Mouse (Mus musculus): ENCODE data around the gene Bcr. TPM values are rescaled to one million over a fixed set of nuclear protein-coding genes. Genes with fewer than 3 reads are reported as not detected.

The Bcr gene
- total RNA-seq, 1 experiment from 2014 or later = 7.1 TPM

DNA sequence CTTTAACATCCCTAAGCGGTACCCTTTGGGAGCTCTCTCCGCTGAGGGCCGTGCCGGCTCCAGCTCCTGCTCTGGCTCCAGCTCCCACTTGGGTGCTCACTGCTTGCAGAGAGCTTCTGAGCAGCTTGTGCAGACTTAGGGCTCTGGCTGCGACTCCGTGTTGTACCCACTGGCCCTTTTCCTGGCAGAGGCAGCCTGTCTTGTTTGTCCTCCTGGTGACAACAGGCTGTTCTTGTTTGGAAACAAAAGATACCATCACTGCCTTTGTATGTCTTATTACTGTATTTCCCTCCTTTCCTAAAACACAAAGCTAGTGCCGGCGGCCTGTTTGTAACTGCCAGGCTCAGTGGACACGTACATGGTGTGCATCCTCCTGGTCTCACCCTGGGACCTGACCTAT is 53.2 kb downstream of the Bcr start:
- ATAC-seq (replicated peaks; ENCODE audit: insufficient number of reproducible peaks, low FRiP score, low TSS enrichment, poor library complexity, severe bottlenecking) = no peak

DNA sequence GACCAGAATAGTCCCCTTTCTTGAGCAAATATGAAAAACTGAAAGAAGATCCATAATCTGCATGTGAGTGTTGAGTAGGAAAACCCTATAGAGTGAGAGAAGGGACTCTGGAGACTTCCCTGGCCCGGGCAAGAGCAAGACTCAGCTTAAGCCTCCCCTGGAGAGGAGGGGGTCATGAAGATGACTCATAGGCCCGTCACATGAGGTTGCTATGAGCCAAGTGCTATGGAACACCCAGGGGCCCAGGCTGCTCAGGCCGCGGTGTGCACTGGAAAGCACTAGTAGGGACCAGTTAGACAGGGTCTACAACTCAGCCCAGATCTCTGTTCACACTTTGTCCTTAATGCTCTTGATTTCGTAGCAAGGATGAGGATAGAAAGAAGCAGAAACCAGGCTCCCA is 54.8 kb downstream of the Bcr start:
- ATAC-seq (replicated peaks; ENCODE audit: insufficient number of reproducible peaks, low FRiP score, low TSS enrichment, poor library complexity, severe bottlenecking) = no peak

DNA sequence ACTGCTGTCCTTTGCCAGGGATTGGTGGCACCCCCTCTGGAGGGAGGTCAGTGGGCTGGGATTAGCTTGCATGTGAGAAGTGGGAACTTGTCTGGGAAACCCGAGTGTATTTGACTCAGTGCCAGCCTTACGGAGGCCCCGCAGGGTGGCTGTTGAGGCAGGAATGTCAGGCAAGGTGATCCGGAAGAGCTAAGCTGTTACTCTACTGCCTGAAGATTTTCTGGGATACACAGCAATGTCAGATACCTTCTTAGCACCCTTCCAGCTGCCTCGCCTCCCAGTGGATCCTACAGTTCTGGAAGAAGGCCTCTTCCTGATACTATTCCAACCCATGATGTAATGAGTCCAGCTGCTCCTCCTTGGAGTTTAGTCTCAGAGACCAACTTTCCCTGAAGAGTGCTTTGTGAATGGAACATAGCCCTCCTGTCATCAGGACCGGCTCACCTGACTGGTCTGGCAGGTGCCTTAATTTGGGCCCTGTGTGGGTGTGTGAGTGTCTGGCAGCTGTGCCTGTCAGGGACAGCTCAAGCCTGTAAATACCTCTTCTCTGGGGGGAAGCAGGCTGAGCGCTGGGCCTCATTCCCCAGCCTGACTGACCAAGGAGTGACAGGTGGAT is 56.6 kb downstream of the Bcr start:
- ATAC-seq (replicated peaks; ENCODE audit: insufficient number of reproducible peaks, low FRiP score, low TSS enrichment, poor library complexity, severe bottlenecking) = no peak

DNA sequence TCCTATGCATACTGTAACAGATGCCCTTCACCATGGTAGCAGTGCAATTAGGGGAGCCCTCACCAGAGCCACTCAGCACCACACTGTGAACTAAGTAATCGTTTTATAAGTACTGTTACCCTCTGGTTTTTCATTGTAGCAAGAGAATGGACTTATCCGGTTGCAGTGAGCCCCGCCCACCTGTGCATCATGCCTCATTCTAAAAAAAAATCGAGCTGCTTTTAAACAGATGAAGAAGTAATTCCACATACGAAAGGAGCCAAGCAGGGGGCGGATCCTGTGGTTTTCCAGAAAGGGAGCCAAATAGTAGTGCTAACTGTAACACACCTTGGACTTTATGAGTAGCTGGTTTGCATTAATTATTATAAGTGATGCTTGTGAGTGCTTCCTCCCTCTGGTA is 58.1 kb downstream of the Bcr start:
- ATAC-seq (replicated peaks; ENCODE audit: insufficient number of reproducible peaks, low FRiP score, low TSS enrichment, poor library complexity, severe bottlenecking) = no peak

DNA sequence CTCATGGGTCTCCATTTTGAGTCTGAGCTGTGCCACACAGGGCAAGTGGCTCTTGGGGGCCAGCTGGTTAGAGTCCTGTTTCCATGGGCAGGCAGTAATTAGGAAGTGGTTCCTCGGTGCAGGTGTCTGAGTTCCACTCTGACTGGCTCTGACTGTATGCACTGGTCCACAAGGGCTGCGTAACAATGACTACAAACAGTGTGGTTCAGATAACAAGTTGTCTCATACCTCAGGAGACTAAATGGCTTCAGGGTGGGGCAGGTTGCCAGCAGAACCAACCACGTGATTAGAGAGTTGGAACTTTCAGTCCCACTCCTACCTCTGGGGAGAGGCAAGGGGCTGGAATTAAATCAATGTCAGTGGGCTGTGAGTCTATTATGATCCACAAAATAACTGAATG is 59.0 kb downstream of the Bcr start:
- ATAC-seq (replicated peaks; ENCODE audit: insufficient number of reproducible peaks, low FRiP score, low TSS enrichment, poor library complexity, severe bottlenecking) = no peak

DNA sequence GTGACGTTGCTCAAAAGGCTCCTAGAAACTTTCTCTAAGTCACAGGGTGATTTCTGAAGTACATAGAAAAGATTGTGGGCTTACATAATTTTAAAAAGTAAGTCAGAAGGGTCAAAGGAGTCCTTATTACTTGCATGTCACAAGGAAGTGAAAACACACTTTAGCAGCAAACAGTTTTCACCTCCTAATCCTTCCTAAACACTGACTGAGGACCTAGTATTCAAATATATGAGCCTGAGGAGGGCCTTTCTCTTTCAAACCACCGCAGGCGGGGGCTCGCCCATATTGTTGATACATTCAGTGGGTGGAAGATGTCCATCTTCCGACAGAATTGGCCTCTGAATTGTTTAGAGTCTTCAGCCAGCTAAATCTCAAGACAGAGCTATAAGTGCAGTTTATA is 59.8 kb downstream of the Bcr start:
- ATAC-seq (replicated peaks; ENCODE audit: insufficient number of reproducible peaks, low FRiP score, low TSS enrichment, poor library complexity, severe bottlenecking) = no peak

DNA sequence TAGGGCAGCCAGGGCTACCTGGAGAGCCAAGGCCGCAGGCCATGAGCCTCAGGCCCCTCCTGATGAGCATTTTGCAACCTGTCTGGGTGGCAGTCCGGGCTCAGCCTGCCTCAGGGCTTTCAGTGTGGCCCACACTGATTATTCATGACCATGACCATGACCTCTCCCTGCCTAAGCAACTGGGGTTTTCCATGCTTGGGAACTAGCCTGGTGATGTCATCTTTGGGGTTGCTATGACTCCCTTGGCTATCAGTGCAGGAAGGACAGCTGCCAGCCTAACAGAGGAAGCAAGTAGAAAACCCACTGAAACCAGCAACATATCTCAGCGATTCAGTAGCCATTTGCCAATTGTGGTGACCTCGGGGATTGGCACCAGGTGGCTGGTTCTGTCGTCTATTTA is 60.6 kb downstream of the Bcr start:
- peak; percentile 33; the same call in 1 of the 2 replicates for ATAC-seq (replicated peaks; ENCODE audit: insufficient number of reproducible peaks, low FRiP score, low TSS enrichment, poor library complexity, severe bottlenecking)

DNA sequence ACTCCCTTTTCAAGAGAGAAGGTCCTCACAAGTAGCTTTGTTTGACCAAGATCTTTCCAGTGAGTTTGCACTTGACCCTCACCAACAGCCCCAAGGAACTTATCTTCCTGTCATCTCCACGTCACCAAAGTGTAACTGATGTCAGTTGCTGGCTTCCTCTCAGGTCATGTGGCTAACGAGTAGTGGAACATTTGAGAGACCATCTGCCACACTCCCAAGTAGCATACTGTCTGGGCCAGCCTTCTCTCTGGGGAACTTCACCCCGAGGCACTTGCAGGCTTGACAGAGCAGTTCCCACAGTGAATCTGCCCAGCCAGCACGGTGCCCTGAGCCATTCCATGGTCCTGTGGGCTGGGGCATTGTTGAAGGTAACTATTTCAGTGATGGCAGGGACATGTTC is 65.2 kb downstream of the Bcr start:
- ATAC-seq (replicated peaks; ENCODE audit: insufficient number of reproducible peaks, low FRiP score, low TSS enrichment, poor library complexity, severe bottlenecking) = no peak

DNA sequence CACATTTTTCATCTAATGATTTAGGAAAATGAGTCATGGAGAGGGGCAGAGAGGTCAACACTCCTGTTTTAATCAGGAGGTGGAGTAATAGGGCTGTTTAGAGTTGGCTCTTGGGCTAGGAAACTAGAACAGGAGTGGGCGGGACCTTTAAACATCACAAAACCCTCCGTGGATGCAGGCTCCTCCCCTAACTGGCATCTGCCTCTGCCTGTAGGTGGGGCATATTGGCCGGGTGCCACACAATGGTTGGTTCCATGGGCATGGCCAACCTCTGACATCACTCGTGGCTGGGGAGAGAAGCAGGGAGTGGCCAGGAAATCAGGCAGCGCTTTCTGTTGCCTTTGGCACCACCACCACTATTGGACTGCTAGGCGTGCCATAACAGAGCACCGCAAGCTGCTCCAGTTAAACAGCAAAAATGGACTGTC is 68.9 kb downstream of the Bcr start:
- ATAC-seq (replicated peaks; ENCODE audit: insufficient number of reproducible peaks, low FRiP score, low TSS enrichment, poor library complexity, severe bottlenecking) = no peak

DNA sequence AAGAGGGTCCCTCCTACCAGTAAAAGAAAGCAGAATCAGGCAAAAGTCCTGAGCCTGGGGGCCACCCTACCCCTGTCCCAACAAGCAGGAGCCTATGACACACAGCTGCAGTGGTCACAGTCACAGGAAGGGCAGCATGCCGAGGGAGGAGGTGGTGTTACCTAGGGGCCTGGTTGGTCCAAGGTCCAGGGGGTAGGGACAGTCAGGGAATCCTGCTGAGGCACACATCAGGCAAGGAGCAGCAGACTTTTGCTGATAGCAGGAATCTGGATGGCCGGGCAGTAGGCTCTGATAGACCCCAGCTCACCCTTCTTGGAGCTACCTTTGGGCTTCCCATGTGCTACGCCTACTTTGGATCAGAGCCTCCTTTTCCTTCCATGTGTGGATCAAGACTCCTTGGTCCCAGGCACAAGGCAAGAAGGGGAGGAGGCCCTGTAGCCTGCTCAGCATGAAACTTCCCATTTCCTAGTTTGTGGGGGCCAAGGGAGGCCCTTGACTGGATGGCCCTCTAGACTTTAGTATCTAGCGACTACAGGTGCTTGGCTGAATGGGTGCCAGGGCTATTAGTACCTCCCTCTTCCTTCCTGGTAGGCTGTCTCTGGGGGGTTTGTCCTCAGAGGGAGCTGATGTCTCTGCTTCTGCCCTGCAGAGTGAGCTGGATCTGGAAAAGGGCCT is 70.1 kb downstream of the Bcr start:
- no peak for ATAC-seq (replicated peaks; ENCODE audit: insufficient number of reproducible peaks, low FRiP score, low TSS enrichment, poor library complexity, severe bottlenecking)

DNA sequence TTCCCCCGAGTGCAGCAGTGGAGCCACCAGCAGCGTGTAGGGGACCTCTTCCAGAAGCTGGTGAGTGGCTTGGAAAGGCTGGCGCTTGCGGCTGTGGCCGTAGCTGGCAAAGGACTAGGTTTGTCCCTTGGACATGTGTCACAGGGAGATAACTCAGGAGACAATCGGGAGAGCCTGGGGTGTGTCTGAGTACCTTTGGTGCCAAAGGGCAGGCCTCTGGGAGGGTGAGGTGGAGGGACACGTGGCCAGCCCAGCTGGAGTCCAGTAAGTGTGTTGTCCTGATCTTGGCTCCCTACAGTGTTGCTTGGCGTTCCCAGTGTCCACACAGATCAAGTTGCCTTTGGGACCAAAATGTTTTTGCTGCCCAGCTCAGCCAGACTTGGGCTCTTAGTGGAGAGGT is 71.2 kb downstream of the Bcr start:
- no peak for ATAC-seq (replicated peaks; ENCODE audit: insufficient number of reproducible peaks, low FRiP score, low TSS enrichment, poor library complexity, severe bottlenecking)

DNA sequence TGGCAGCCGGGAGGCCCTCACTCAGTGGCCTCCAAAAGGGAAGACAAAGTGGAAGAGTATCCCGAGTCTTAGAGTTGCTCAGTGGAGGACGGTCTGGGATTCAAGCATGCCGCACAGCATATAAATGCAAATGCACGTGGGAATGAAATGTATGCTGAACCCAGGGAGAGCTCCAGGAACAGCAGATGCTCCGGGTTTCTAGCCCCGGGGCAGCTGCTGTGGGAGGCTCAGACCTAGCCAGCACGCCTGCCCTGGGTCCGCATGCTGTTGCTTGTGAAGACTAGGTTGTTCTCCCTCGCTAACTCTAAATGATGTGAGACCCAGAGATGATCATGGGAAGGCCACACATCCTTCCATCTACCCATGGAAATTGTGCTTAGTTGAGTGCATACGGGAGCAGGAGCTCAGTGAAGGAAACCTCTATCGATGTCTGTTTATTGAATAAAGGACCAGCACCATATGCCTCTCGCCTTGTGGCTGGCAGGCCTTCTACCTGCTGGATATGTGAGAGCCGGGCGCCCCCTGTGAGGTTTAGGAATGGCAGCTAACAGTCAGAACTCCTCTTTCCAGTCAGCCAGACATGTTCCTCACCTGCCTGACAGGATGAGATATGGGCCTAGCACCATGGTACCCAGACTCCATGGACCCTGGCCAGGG is 74.6 kb downstream of the Bcr start:
- ATAC-seq (replicated peaks; ENCODE audit: insufficient number of reproducible peaks, low FRiP score, low TSS enrichment, poor library complexity, severe bottlenecking) = no peak

DNA sequence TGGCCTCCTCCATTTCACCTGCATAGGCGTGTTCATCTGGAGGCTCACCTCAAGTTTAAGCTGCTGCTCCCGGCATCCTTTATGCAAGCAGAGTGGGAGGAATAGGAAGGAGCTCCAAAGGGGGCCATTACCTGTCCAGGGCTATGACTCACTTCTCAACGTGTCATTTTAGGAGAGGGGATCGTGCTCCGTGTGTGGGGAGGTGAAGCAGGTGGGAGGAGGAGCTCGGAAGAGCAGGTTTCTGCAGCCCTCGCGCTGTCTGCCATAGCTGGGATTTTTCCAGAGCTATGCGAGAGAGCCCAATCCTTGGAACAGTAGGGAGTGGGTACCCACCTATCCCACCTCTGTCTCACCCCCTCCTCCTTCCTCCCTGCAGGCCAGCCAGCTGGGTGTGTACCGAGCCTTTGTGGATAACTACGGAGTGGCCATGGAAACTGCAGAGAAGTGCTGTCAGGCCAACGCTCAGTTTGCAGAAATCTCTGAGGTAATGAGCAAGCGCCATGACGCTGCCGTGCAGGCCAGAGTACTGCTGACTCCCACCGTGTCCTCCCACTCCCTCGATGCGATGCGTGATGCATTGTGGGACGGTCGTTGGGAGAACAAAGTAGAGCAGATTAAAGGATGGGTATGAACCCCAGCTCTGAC is 75.2 kb downstream of the Bcr start:
- no peak for ATAC-seq (replicated peaks; ENCODE audit: insufficient number of reproducible peaks, low FRiP score, low TSS enrichment, poor library complexity, severe bottlenecking)

DNA sequence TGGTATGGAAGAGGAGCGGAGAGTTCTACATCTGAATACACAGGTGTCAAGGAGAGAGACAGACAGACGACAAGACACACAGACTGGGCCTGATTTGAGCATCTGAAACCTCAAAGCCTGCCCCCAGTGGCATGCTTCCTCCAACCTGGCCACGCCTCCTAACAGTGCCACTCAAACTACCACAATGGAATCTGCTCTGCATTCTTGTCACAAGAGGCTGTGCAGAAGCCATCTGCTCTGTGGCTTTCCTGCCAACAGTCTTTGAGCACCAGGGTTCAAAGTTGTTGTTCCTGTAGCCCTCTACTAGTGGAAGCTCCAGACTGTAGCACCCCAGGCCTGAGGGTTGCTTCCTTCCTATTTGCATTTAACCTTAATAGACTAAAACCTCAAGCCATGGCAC is 76.8 kb downstream of the Bcr start:
- ATAC-seq (replicated peaks; ENCODE audit: insufficient number of reproducible peaks, low FRiP score, low TSS enrichment, poor library complexity, severe bottlenecking) = no peak

DNA sequence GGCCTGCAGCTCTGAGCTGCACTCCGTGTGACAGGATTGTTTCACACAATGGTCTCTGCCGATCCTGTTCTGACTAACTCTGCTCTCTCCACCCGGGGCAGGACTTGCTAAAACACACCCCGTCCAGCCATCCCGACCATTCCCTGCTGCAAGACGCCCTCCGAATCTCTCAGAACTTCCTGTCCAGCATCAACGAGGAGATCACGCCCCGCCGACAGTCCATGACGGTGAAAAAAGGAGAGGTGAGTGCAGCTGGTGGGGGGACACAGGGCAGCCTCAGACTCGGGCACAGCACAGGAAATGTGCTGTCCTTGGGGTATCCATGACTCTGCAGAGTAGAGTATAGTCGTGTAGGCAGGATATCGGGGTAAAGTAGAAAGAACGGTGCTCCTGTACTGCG is 84.8 kb downstream of the Bcr start:
- ATAC-seq (replicated peaks; ENCODE audit: insufficient number of reproducible peaks, low FRiP score, low TSS enrichment, poor library complexity, severe bottlenecking) = no peak

DNA sequence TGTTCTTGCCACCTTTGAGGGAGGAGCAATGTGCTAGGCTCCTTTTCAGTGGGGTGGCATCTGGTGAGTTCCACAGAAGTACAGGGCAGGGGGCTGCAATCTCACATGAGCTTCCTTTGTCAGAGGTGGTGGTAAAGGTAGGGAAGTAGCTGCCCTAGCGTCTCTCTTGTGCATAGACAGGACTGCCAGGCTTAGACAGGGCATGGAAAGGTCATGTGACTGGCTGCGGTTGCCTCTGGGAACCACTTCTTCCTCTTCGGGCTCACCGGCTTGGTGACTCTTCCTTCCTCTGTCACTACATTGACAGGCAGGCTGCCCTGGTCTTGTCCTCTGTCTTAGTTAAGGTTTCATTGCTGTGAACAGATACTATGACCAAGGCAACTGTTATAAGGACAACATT is 85.6 kb downstream of the Bcr start:
- ATAC-seq (replicated peaks; ENCODE audit: insufficient number of reproducible peaks, low FRiP score, low TSS enrichment, poor library complexity, severe bottlenecking) = peak; percentile 88

DNA sequence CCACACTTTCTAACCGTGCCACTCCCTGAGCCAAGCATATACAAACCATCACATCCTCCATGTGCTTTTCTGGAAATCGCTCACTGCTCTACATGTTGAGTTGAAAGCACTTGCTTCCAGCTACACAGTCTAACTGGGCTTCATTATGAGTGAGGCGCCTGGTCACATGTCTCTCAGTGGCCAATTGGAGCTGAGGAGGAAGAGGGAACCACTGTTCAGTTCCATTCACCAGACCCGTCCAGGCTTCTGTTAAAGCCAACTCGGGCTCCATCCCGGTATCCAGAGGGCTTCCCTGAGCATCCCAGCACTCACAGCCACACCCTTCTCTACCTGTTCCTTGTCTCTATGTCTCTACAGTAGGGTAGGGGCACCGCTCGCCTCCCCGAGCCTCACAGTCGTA is 86.2 kb downstream of the Bcr start:
- no peak for ATAC-seq (replicated peaks; ENCODE audit: insufficient number of reproducible peaks, low FRiP score, low TSS enrichment, poor library complexity, severe bottlenecking)

DNA sequence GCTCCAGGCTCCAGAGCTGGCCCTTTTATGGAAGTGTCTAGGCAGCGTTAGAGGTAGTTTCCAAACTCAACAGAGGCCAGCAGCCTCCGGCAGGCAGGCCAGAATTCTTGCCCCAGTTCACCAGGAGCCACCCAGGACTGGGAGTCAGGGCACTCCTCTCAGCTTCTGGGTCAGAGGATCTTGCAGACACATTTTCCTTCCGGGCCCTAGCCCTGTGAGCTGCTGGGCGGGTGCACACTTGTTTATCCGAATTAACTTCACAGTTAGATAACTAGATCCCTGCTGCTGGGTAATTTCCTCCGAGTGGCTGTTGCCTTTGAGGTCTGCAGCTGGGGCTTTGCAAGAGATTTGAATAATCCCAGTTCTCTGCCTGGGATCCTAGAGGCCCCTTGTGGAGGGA is 87.9 kb downstream of the Bcr start:
- ATAC-seq (replicated peaks; ENCODE audit: insufficient number of reproducible peaks, low FRiP score, low TSS enrichment, poor library complexity, severe bottlenecking) = no peak

DNA sequence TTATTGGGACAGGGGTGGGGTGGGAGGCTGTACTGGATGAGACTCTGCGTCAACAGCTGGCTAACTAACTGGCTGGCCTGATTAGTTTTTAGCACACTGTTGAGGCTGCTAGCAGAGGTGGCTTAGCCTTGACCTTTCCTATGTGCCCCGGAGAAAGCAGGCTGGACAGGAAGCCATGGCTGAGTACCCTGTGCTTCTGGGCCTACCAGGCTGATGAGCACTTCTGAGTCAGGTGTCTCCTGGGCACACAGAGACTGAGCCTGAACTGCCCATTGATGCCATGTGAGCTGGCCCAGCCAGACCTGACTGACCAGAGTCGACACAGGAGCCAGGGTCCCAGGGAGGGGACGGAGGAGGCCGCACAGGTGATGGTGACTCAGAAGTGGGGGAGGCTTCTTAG is 90.0 kb downstream of the Bcr start:
- ATAC-seq (replicated peaks; ENCODE audit: insufficient number of reproducible peaks, low FRiP score, low TSS enrichment, poor library complexity, severe bottlenecking) = no peak

DNA sequence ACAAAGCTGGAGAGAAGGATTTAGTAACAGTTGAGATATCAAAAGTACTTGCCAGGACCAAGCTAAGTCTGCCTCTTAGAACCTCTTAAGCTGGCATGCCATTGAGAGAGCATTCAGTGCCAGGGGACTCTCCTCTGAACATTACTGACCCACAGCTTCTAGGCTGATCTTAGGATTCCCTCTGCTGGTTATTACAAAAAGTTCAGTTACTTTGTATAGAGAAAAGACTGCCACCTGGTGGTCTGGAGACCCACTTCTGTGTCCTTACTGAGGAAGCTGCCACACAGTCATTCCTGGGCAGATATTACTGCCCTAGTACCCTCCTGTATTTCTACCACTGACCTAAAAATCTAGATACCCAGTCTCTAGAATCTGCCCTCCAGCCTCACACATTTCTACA is 90.9 kb downstream of the Bcr start:
- ATAC-seq (replicated peaks; ENCODE audit: insufficient number of reproducible peaks, low FRiP score, low TSS enrichment, poor library complexity, severe bottlenecking) = peak; percentile 57
